Mouse (Mus musculus): ENCODE measurements around the gene Trappc12.

GRCm38 (mm10) chr12:28666734-28667133 lies 83.5 kb downstream of the Trappc12 start:
- no peak for TF ChIP-seq CTCF (IDR thresholded peaks at IDR 0.05; ENCODE audit: extremely low read depth, insufficient read depth, insufficient read length, insufficient replicate concordance)
- no peak for TF ChIP-seq POLR2A (IDR thresholded peaks at IDR 0.05; ENCODE audit: low read depth, low read length)
